Mouse (Mus musculus) cerebellum, postnatal 10 days (tissue): Measurements from ENCODE around the gene Mtch2.

ENCODE experiments used
- DNase-seq, 2 experiments: peaks; one replicate each; pipeline ENCODE4 v3.0.0; 2021; ENCODE audit warnings: mixed read lengths in 2 of 2

Mtch2 gene

DNA sequence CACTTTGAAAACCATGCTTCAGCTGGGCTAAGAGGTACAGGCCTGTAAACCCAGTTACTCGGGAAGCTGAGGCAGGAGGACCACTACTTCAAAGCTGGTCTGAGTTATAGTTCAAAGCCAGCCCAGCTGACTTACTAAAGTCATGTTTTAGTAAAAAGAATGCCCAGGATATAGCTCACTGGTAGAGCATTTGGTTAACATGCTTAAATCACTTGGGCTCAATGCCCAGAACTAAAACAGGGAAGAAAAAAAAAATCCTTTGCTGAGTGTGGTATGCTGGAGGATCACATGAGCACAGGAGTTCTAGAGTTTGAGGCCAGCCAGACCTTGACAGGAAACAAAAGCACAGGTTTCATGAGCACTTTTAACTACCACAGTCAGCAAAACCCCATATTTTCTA is 64.7 kb downstream of the Mtch2 start:
- no peak for DNase-seq

DNA sequence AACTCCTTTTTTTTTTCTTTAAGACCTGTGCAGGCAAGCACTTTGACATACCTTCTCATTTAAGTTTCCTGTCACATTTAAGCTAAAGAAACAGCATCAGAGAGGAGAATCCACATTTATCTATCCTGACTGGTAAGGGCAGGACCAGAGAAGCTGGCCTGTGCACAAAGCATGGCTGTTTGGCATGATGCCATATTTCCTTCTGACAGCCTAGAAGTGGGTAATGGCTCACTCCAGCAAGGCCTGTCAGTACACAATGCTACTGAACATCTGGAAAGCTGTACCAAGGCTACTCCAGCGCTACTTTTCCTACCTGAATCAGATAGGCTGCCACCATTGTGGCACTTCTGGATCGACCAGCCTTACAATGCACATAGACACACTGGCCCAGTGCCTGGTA is 66.7 kb downstream of the Mtch2 start:
- DNase-seq = peak; percentile 61 to 75

DNA sequence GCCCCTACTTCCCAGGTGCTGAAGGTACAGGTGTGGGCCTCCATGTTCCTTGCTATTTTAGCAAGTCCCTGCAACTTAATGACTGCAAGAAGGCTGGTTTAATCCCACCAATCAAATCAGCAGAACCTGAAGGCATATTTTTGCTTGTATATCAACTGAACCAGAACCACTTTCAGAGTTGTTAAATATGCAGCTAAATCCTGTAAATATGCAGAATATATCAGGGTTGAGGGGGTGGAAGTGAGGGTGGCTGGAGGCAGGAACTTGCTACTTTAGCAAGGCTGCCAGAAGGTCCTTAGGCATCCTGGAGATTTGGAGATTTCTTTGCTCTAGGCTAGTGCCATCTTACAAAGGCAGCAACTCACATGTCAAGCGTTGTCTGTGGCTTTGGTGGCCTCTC is 68.6 kb downstream of the Mtch2 start:
- DNase-seq = no peak
